In the genomic region with DNA sequence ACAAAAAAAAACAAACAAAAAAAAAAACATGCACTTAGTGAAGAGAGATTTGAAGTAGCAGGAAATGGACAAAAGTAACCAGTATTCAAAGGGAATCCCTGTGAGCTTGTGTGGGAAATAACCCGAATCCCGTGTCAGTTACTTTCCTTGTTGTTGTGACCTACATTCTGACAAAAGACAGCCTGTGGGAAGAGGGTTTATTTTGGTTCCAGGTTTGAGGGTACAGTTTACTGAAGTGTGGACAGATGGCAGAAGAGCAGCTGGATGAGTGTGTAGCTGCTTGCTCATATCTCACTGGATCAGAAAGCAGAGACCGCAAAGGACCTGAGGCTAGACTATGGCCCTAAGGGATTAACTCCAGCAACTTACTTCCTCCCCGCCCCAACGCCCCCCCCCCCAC, we compare ENCODE assay signal across 8 mouse cellular contexts.
"Had no signal": no experiment of that assay in that cellular context is flagged by ENCODE, and none has a peak within 500 bp of the region (broad histone marks: within the 10 kb centered on the region; RNA-seq: fewer than 3 reads in every experiment).

No protein-coding gene starts in this region.

- DNase-seq: lung, adult 18-20 months; lung, embryonic 14.5 days; lung, postnatal 10 days; thymus, adult 2 months; thymus, postnatal 25 days; thymus, postnatal 4 days had no signal

- ATAC-seq: midbrain, embryonic 13.5 days; midbrain, embryonic 15.5 days had no signal
